Mouse (Mus musculus) embryonic facial prominence, embryonic 11.5 days (tissue): ENCODE results near the gene Pafah2. TPM values are rescaled to one million over a fixed set of nuclear protein-coding genes. Genes with fewer than 3 reads are reported as not detected.

Experiments used
- ATAC-seq: fragments of 200-750 bp; cut with Nextera tagmentation; replicated peaks from 2 replicates; pipeline ENCODE4 v1.8.0; 2017; ENCODE audit warnings: low read depth; ENCODE audit not compliant: insufficient number of reproducible peaks, low FRiP score, low TSS enrichment
- DNase-seq: peaks from one replicate; pipeline ENCODE4 v3.0.0-alpha.2; 2015; ENCODE audit warnings: low spot score
- H3K27ac ChIP-seq: fragments of 300-500 bp; sonication (generic); replicated peaks from 2 replicates; pipeline ENCODE4 v1.5.1; 2014; ENCODE audit warnings: mild to moderate bottlenecking, low read depth, low read length, control low read depth
- H3K27me3 ChIP-seq: fragments of 300-500 bp; sonication (generic); 2 replicates; pipeline ENCODE4 v1.6.1; 2014; ENCODE audit warnings: mild to moderate bottlenecking, low read length, moderate library complexity, mixed read lengths; ENCODE audit not compliant: control insufficient read depth, insufficient read depth
- H3K36me3 ChIP-seq: fragments of 300-500 bp; sonication (generic); replicated peaks from 2 replicates; pipeline ENCODE4 v1.6.1; 2014; ENCODE audit warnings: low read depth, mild to moderate bottlenecking, low read length, moderate library complexity, mixed read lengths; ENCODE audit not compliant: control insufficient read depth, insufficient read depth
- H3K4me1 ChIP-seq: fragments of 300-500 bp; sonication (generic); 2 replicates; pipeline ENCODE4 v1.6.1; 2014; ENCODE audit warnings: low read length, mixed read lengths; ENCODE audit not compliant: control insufficient read depth, insufficient read depth
- H3K4me2 ChIP-seq: fragments of 300-500 bp; sonication (generic); 2 replicates; pipeline ENCODE4 v1.6.1; 2014; ENCODE audit warnings: low read depth, mild to moderate bottlenecking, control low read depth, low read length, moderate library complexity
- H3K4me3 ChIP-seq: fragments of 300-500 bp; sonication (generic); 2 replicates; pipeline ENCODE4 v1.5.1; 2014; ENCODE audit warnings: low read depth, low read length, control low read depth
- H3K9ac ChIP-seq: fragments of 300-500 bp; sonication (generic); replicated peaks from 2 replicates; pipeline ENCODE4 v1.6.1; 2014; ENCODE audit warnings: mild to moderate bottlenecking, control low read depth, low read length
- H3K9me3 ChIP-seq: fragments of 300-500 bp; sonication (generic); replicated peaks from 2 replicates; pipeline ENCODE4 v1.6.1; 2016; ENCODE audit warnings: mild to moderate bottlenecking, low read length, inconsistent platforms, mixed read lengths; ENCODE audit not compliant: control insufficient read depth
- WGBS: fragments of 180-500 bp; shearing (Covaris S2); extraction: QIAGEN DNeasy Blood & Tissue Kit; methylation state at CpG from one replicate; pipeline ENCODE4 v1.1.7; 2014; 5-methylcytosine and 5-hydroxymethylcytosine counted together
- polyA plus RNA-seq: library from polyadenylated mRNA; unstranded; fragments of >200 nt; fragmentation: Nextera tagmentation; extraction: Ambion mirVana; gene quantifications from 2 replicates; pipeline ENCODE4 v1.2.1, GENCODE M21; 2014

The Pafah2 gene
- polyA plus RNA-seq, 1 experiment from 2014 or later, result 9.4 TPM

DNA sequence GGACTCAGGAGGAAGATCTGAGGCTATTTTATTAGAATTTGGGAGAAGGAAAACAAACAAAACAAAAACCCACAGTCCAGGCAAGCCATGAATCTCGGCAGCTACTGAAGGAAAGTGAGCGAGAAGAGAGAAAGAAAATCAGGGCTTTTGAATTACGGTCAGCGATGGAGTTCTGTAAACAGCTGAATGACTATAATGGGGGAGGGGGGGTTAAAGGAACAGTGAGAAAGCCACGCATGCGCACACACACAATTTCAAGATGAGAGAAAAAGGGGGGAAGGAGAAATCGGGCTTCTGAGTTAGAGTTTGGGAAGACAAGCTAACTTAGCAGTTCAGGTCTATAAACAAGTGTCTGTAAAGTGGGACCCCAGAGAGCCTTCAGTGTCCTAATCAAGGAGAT is 43.2 kb upstream of the Pafah2 start:
- Histone ChIP-seq H3K9ac (no peak overlapping the region), H3K36me3 (no peaks in the 10 kb centered on the region), H3K27ac (no peak overlapping the region), H3K4me3 (no peak overlapping the region), H3K4me1 (peaks cover 6% of the 10 kb centered on the region), H3K27me3 (0 out of 2 replicates have a peak, but pooled peaks cover 2% of the 10 kb centered on the region), H3K4me2 (no peak overlapping the region), H3K9me3 (no peaks in the 10 kb centered on the region)
- no peak for DNase-seq
- no peak for ATAC-seq
- 69% methylated on average over 7 of the region's 7 CpGs for WGBS

DNA sequence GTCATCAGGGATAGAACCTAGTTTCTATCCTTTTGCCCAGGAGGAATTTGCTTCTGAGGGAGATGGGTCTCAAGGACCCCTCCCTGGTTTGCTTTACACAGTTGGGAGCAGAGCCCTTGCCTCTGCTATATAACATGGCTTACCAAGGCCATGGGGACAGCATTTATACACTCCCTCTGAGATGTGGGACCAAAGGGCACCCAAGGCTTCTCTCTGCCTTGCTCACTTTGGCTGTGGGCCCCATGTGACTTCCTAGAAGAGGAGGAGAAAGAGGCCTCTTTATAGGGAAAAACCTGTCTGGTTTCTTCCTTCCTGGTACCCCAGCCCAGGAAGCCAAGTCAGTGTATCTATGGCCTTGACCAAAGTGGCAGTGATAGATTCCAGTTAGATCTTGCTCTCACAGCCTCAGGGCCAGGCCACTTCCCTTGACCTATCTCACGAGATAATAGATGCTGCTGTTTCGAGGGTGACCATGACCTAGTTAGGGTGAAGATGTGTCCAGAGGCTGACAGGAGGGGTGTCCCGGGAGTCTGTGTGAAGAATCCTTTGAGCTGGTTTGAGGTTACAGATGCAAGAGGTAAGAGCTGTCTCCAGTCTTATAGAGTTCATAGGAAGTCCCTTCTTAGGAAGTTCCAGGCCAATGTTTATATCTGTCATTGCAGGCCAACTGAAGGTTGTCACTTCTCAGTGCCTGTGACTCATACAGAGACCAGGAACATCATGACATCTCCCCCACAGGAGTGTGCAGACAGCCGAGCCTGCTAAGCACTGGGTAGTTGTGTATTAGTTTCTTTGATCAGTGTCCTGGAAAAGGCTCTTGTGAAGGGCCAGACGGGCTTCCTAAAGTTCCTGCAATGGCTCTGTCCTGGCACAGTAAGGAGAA is 42.4 kb upstream of the Pafah2 start:
- H3K27me3 ChIP-seq, result 0 out of 2 replicates have a peak, but pooled peaks cover 2% of the 10 kb centered on the region
- H3K27ac ChIP-seq, result no peak overlapping the region
- no peak overlapping the region for H3K4me2 ChIP-seq
- DNase-seq (no peak), ATAC-seq (no peak)
- no peak overlapping the region for H3K4me3 ChIP-seq
- H3K36me3 ChIP-seq, result no peaks in the 10 kb centered on the region
- H3K4me1 ChIP-seq, result peaks cover 6% of the 10 kb centered on the region
- WGBS, result 61% methylated on average over 5 of the region's 5 CpGs
- H3K9ac ChIP-seq, result no peak overlapping the region
- H3K9me3 ChIP-seq, result no peaks in the 10 kb centered on the region

DNA sequence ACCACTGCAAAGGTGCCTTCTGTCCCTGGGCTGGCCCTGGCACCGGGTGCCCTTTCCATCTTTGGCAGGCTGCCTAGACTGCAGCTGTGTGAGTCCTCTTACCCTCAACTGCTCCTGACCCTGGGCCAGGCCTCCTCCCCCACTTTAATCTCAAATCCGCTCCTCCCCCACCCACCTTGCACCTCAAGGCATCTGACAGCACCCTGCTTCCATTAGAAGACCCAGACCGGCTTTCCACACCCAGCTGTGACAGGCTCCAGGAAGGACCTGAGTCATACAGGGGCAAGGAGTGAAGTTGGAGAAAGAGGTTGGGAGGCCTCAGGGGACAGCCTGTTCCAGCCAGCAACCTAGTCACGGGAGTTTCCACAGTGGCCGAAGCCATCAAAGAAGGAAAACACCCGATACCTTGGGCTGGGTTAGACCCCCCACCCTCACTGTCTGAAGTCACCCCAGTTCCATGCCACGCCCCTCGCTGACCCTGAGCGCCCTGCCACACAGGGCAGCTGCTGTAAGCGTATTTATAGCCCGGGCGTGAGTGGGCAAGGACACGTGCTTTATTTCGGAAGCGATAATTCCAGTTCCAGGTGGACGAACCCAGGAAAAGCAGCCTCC is 40.2 kb upstream of the Pafah2 start:
- H3K9me3 ChIP-seq, result no peaks in the 10 kb centered on the region
- DNase-seq (no peak), ATAC-seq (no peak)
- no peak overlapping the region for H3K4me2 ChIP-seq
- H3K4me3 ChIP-seq, result no peak overlapping the region
- H3K27me3 ChIP-seq, result 0 out of 2 replicates have a peak, but pooled peaks cover 2% of the 10 kb centered on the region
- no peak overlapping the region for H3K27ac ChIP-seq
- H3K4me1 ChIP-seq, result peaks cover 6% of the 10 kb centered on the region
- no peak overlapping the region for H3K9ac ChIP-seq
- H3K36me3 ChIP-seq, result no peaks in the 10 kb centered on the region
- WGBS, result 47% methylated on average over 16 of the region's 16 CpGs

DNA sequence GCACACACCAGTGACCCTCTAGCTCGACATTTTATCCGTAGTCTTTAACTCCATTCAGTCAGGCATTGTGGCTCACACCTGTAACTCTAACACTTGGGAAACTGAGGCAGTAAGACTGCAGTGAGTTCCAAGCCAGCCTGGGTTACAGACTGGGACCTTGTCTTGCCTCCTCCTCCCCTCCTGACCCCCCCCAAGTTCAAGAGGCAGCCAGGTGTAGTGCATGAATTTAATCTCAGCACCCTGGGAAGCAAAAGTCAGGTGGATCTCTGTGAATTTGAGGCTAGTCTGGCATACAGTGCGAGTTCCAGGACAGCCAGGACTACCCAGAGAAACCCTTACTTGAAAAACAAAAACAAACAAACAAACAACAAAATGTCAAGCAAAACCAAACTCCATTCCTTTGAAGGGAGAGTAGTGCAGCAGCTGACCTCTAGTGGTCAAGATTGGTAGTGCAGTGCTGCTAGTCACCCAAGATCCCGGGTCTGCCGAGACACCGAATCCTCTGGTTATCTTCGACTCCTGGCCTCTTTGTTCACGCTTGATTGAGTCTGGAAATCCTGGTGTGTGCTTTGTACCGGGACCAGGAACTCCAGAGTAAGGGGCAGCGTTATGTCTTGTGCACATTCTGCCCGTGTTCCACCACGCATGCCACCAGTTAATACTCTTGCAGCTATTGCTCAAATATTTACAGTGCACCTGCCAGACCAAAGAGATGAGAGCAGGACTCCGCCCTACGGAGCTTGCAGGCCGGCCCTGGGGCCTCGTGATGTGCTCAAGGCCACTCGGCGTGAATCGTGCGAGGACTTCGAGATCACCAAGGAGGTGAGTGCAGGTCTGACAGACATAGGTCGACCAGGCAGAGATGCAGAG is 39.3 kb upstream of the Pafah2 start:
- H3K9ac ChIP-seq, result no peak overlapping the region
- WGBS, result 22% methylated on average over 22 of the region's 22 CpGs
- peaks cover 4% of the 10 kb centered on the region for H3K4me1 ChIP-seq
- no peaks in the 10 kb centered on the region for H3K36me3 ChIP-seq
- H3K4me3 ChIP-seq, result no peak overlapping the region
- ATAC-seq (0 out of 2 replicates have a peak, but pooled peaks have one; percentile 8), DNase-seq (peak; percentile 84)
- no peaks in the 10 kb centered on the region for H3K9me3 ChIP-seq
- peak overlapping the region; percentile 20; the same call in 1 of the 2 replicates for H3K4me2 ChIP-seq
- no peak overlapping the region for H3K27ac ChIP-seq
- H3K27me3 ChIP-seq, result 0 out of 2 replicates have a peak, but pooled peaks cover 2% of the 10 kb centered on the region

DNA sequence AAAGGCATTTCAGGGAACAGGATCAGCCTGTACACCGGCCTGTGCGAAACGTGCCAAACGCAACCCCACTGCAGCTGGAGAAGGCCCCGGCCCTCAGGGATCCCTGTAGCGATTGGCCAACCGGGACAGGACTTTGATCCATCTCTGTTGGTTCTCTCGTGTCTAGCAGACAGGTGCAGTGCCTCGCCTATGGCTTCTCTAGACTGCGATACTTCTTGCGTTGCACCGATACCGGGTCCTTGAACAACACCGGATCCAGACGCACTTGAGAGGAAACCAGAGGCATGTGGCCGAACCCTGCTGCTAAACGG is 38.7 kb upstream of the Pafah2 start:
- WGBS, result 43% methylated on average over 17 of the region's 17 CpGs
- 0 out of 2 replicates have a peak, but pooled peaks cover 2% of the 10 kb centered on the region for H3K27me3 ChIP-seq
- no peak overlapping the region; the same call in 1 of the 2 replicates for H3K4me2 ChIP-seq
- ATAC-seq (no peak), DNase-seq (no peak)
- H3K9me3 ChIP-seq, result no peaks in the 10 kb centered on the region
- H3K4me1 ChIP-seq, result peaks cover 3% of the 10 kb centered on the region; the same call in 1 of the 2 replicates
- H3K36me3 ChIP-seq, result no peaks in the 10 kb centered on the region
- H3K9ac ChIP-seq, result no peak overlapping the region
- no peak overlapping the region for H3K27ac ChIP-seq
- no peak overlapping the region for H3K4me3 ChIP-seq

DNA sequence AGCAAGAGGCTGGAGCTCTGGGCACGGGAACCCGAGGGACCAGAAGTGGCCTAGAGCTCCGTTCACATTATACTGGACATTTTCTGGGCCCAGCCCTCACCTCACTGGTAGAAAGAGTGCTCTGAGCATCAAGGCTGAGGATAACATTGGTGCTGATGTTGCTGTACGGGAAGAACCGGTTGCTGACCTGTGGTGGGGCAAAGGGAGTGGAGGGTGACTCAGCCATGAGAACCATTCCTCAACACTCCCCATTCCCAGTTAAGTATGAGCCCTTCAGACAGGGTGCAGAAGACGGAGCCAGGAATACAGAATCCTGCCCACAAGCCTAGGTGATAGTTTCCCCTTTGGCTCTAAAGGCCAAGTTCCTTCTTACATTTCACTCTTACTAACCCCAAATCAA is 36.5 kb upstream of the Pafah2 start:
- H3K27me3 ChIP-seq, result 0 out of 2 replicates have a peak, but pooled peaks cover 2% of the 10 kb centered on the region
- 87% methylated on average over 6 of the region's 6 CpGs for WGBS
- H3K27ac ChIP-seq, result no peak overlapping the region
- H3K9me3 ChIP-seq, result no peaks in the 10 kb centered on the region
- H3K4me3 ChIP-seq, result no peak overlapping the region
- no peak for DNase-seq
- H3K36me3 ChIP-seq, result no peaks in the 10 kb centered on the region
- no peak overlapping the region for H3K9ac ChIP-seq
- peaks cover 5% of the 10 kb centered on the region for H3K4me1 ChIP-seq
- no peak for ATAC-seq
- no peak overlapping the region for H3K4me2 ChIP-seq

DNA sequence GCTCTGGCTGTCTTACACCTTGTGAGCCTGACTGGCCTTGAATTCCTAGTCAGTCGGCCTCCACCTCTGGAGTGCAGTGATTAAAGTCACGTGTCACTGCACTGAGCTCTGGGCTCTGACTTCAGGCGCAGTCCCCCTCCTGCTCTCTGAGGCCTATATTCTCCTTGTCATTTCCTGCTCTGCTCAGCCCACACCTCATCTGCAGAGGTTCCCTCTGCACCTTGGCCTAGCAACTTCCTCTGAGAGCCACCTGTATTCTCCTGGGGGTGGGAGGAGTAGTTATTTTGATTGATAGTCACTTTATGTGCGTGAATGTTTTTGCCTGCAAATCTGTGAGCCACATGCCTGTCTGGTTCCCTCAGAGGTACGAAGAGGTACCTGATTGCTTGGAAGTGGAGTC is 34.9 kb upstream of the Pafah2 start:
- 0 out of 2 replicates have a peak, but pooled peaks cover 2% of the 10 kb centered on the region for H3K27me3 ChIP-seq

More for the DNA sequence above, 34.9 kb upstream of the Pafah2 start:
- Histone ChIP-seq H3K4me1 (peaks cover 5% of the 10 kb centered on the region), H3K4me3 (no peak overlapping the region), H3K27ac (no peak overlapping the region), H3K9ac (no peak overlapping the region), H3K9me3 (no peaks in the 10 kb centered on the region), H3K36me3 (no peaks in the 10 kb centered on the region), H3K4me2 (no peak overlapping the region)
- 35% methylated on average over 5 of the region's 5 CpGs for WGBS
- ATAC-seq (no peak), DNase-seq (peak; percentile 44)
